Mouse (Mus musculus): ENCODE results near the gene Ccdc158.

GRCm38 (mm10) chr5:92627896-92628295 is 47.2 kb downstream of the Ccdc158 start:
- no peak for TF ChIP-seq CTCF (IDR thresholded peaks at IDR 0.05; ENCODE audit: borderline replicate concordance, control insufficient read depth, extremely low read depth, insufficient read depth, low read length, poor library complexity)
- no peak for TF ChIP-seq POLR2A (IDR thresholded peaks at IDR 0.05; ENCODE audit: control insufficient read depth, extremely low read depth, insufficient read depth, low read length, poor library complexity)

All from thymus, adult 2 months (tissue).